17 mouse cellular contexts compared by ENCODE assay signal in the genomic region with DNA sequence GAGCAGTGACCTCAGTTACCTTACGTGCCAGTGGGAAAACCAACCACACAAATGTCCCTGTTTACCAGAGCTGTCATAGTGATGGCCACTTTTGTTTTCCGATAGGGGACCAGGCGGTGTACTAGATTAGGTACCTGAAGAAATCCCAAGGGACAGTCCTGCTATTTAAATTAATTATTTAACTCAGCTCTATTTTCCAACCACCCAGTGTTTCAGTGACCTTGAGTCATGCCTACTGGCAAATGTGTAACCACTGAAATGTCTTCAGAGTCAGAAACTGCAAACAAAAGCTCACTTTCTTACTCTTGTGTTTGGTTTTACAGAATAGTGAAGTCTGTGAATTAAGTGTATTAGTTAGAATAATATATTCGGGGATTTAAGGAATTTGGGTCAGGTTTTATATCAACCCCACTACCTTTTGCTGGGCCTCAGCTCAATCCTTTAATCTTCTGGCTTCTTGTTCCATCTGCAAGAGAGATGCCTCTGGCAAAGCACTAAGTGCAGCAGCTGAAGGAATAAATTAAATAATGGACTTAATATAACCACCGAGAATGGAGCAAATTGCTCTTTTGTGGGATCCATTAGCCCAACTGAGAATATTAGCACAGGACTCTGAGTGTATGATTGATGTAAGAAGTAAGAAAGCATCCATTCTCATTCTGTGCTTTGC. TPM values are rescaled to one million over a fixed set of nuclear protein-coding genes. Genes with fewer than 3 reads are reported as not detected.
DNase-seq lines count a peak whose midpoint lies in the region; ATAC-seq and TF ChIP-seq lines count a peak whose summit lies in the region.
"Had no signal": no experiment of that assay in that cellular context is flagged by ENCODE, and none has a peak within 500 bp of the region (broad histone marks: within the 10 kb centered on the region; RNA-seq: fewer than 3 reads in every experiment).

No protein-coding gene starts in this region.

- no peak overlapping the region for H3K4me3 ChIP-seq in hindbrain, embryonic 14.5 days (replicated peaks; ENCODE audit: low read length)
- H3K4me3 ChIP-seq in hindbrain, postnatal 0 days (ENCODE audit: low read length) = no peak overlapping the region
- no peak overlapping the region for H3K4me3 ChIP-seq in midbrain, embryonic 11.5 days (ENCODE audit: low read depth, low read length)
- no peak overlapping the region for H3K4me3 ChIP-seq in midbrain, embryonic 10.5 days
- H3K4me3 ChIP-seq in embryonic facial prominence, embryonic 14.5 days (ENCODE audit: low read depth, low read length) = no peak overlapping the region
- H3K4me3 ChIP-seq: heart, embryonic 15.5 days had no signal

- no peak for DNase-seq in hindbrain, embryonic 14.5 days (ENCODE audit: low spot score)
- DNase-seq in hindbrain, postnatal 0 days (ENCODE audit: low spot score) = no peak
- peak; percentile 72 for DNase-seq in midbrain, embryonic 11.5 days (ENCODE audit: low spot score, missing footprints)
- DNase-seq in midbrain, embryonic 10.5 days (ENCODE audit: low spot score) = no peak
- peak; percentile 64 for DNase-seq in embryonic facial prominence, embryonic 14.5 days (ENCODE audit: low spot score)
- peak; percentile 23 for DNase-seq in retina, embryonic 14.5 days (ENCODE audit: low spot score)
- DNase-seq in urinary bladder, adult 2 months (ENCODE audit: low spot score) = no peak
- DNase-seq: adrenal gland, postnatal 36 days; cerebellum, adult 18-20 months; cerebellum, postnatal 25 days; embryo, embryonic 11 days; gastrocnemius, postnatal 14 days; heart, postnatal 4 days; right cerebral cortex, postnatal 14 days had no signal

- no peak overlapping the region for H3K9ac ChIP-seq in hindbrain, embryonic 14.5 days
- no peak overlapping the region for H3K9ac ChIP-seq in hindbrain, postnatal 0 days (replicated peaks; ENCODE audit: low read length)
- H3K9ac ChIP-seq in midbrain, embryonic 11.5 days (ENCODE audit: low read length) = no peak overlapping the region
- no peak overlapping the region for H3K9ac ChIP-seq in embryonic facial prominence, embryonic 14.5 days (ENCODE audit: low read depth, low read length)
- H3K9ac ChIP-seq: heart, embryonic 15.5 days had no signal

- ATAC-seq in hindbrain, embryonic 14.5 days (ENCODE audit: low FRiP score) = no peak
- no peak for ATAC-seq in hindbrain, postnatal 0 days
- no peak for ATAC-seq in midbrain, embryonic 11.5 days (ENCODE audit: low FRiP score)
- peak; percentile 27; the same call in 1 of the 2 replicates for ATAC-seq in embryonic facial prominence, embryonic 14.5 days (ENCODE audit: low read depth)
- ATAC-seq: hindbrain, embryonic 16.5 days; lung, postnatal 0 days had no signal

- 45% methylated on average over 5 of the region's 5 CpGs for WGBS in hindbrain, embryonic 14.5 days
- WGBS in hindbrain, postnatal 0 days = 59% methylated on average over 5 of the region's 5 CpGs
- 74% methylated on average over 5 of the region's 5 CpGs for WGBS in midbrain, embryonic 11.5 days
- WGBS in midbrain, embryonic 10.5 days = 74% methylated on average over 5 of the region's 5 CpGs
- 49% methylated on average over 5 of the region's 5 CpGs for WGBS in embryonic facial prominence, embryonic 14.5 days

- TF ChIP-seq CTCF in hindbrain, postnatal 0 days (IDR thresholded peaks at IDR 0.05; ENCODE audit: low read depth) = no peak

- H3K27ac ChIP-seq in hindbrain, embryonic 14.5 days = peak overlapping the region; percentile 14; the same call in 1 of the 2 replicates
- H3K27ac ChIP-seq in hindbrain, postnatal 0 days = no peak overlapping the region
- no peak overlapping the region for H3K27ac ChIP-seq in midbrain, embryonic 11.5 days (ENCODE audit: low read depth, low read length)
- no peak overlapping the region for H3K27ac ChIP-seq in midbrain, embryonic 10.5 days (replicated peaks)
- no peak overlapping the region for H3K27ac ChIP-seq in embryonic facial prominence, embryonic 14.5 days (replicated peaks; ENCODE audit: low read depth, low read length)
- H3K27ac ChIP-seq: heart, embryonic 15.5 days had no signal

- H3K36me3 ChIP-seq in hindbrain, embryonic 14.5 days (replicated peaks; ENCODE audit: control insufficient read depth, insufficient read depth) = no peaks in the 10 kb centered on the region
- H3K36me3 ChIP-seq in hindbrain, postnatal 0 days (ENCODE audit: insufficient read depth, low read length) = no peaks in the 10 kb centered on the region
- H3K36me3 ChIP-seq in midbrain, embryonic 11.5 days (ENCODE audit: control insufficient read depth, insufficient read depth, low read length) = no peaks in the 10 kb centered on the region
- H3K36me3 ChIP-seq in midbrain, embryonic 10.5 days = no peaks in the 10 kb centered on the region
- H3K36me3 ChIP-seq in embryonic facial prominence, embryonic 14.5 days (ENCODE audit: control insufficient read depth, insufficient read depth, low read length) = no peaks in the 10 kb centered on the region
- H3K36me3 ChIP-seq: heart, embryonic 15.5 days had no signal

- H3K4me1 ChIP-seq in hindbrain, embryonic 14.5 days (replicated peaks; ENCODE audit: control insufficient read depth, insufficient read depth, low read length) = peaks cover 13% of the 10 kb centered on the region; the same call in 1 of the 2 replicates
- no peaks in the 10 kb centered on the region for H3K4me1 ChIP-seq in hindbrain, postnatal 0 days (ENCODE audit: insufficient read depth, low read length)
- peaks cover 2% of the 10 kb centered on the region; the same call in 1 of the 2 replicates for H3K4me1 ChIP-seq in midbrain, embryonic 11.5 days (ENCODE audit: control insufficient read depth, insufficient read depth, low read length)
- peaks cover 13% of the 10 kb centered on the region for H3K4me1 ChIP-seq in midbrain, embryonic 10.5 days
- H3K4me1 ChIP-seq in embryonic facial prominence, embryonic 14.5 days (ENCODE audit: control insufficient read depth, insufficient read depth, low read length) = no peaks in the 10 kb centered on the region; the same call in 1 of the 2 replicates
- H3K4me1 ChIP-seq: heart, embryonic 15.5 days had no signal

- no peaks in the 10 kb centered on the region for H3K27me3 ChIP-seq in hindbrain, embryonic 14.5 days (ENCODE audit: control insufficient read depth, insufficient read depth, low read length)
- H3K27me3 ChIP-seq in hindbrain, postnatal 0 days (ENCODE audit: insufficient read depth, low read length) = no peaks in the 10 kb centered on the region
- no peaks in the 10 kb centered on the region; the same call in 1 of the 2 replicates for H3K27me3 ChIP-seq in midbrain, embryonic 11.5 days (ENCODE audit: control insufficient read depth, insufficient read depth, low read length)
- H3K27me3 ChIP-seq in midbrain, embryonic 10.5 days (ENCODE audit: low read depth, poor library complexity, severe bottlenecking) = peaks cover 27% of the 10 kb centered on the region
- no peaks in the 10 kb centered on the region for H3K27me3 ChIP-seq in embryonic facial prominence, embryonic 14.5 days (replicated peaks; ENCODE audit: control insufficient read depth, insufficient read depth, low read length)
- H3K27me3 ChIP-seq: heart, embryonic 15.5 days had no signal

- no peak overlapping the region for H3K4me2 ChIP-seq in hindbrain, embryonic 14.5 days (replicated peaks)
- no peak overlapping the region for H3K4me2 ChIP-seq in hindbrain, postnatal 0 days (ENCODE audit: low read depth, low read length)
- no peak overlapping the region for H3K4me2 ChIP-seq in midbrain, embryonic 11.5 days
- no peak overlapping the region for H3K4me2 ChIP-seq in embryonic facial prominence, embryonic 14.5 days (ENCODE audit: low read depth, low read length)
- H3K4me2 ChIP-seq: heart, embryonic 15.5 days had no signal

- no peaks in the 10 kb centered on the region for H3K9me3 ChIP-seq in hindbrain, embryonic 14.5 days (ENCODE audit: control insufficient read depth, low read length)
- no peaks in the 10 kb centered on the region for H3K9me3 ChIP-seq in hindbrain, postnatal 0 days (ENCODE audit: low read length)
- no peaks in the 10 kb centered on the region for H3K9me3 ChIP-seq in midbrain, embryonic 11.5 days (ENCODE audit: control insufficient read depth, low read length)
- no peaks in the 10 kb centered on the region for H3K9me3 ChIP-seq in midbrain, embryonic 10.5 days (replicated peaks)
- no peaks in the 10 kb centered on the region for H3K9me3 ChIP-seq in embryonic facial prominence, embryonic 14.5 days (ENCODE audit: control insufficient read depth, low read length)
- H3K9me3 ChIP-seq: heart, embryonic 15.5 days had no signal

RNA-seq across cellular contexts. Expression of a gene that starts 33.5 kb away (rescaled TPM):
- 35.2 and 38.7 TPM in 2 replicates for polyA plus RNA-seq in hindbrain, embryonic 14.5 days (2014; fragmentation: Nextera tagmentation; extraction: Ambion mirVana)
- total RNA-seq in hindbrain, postnatal 0 days (2014; rRNA removed) = 38.4 and 47.2 TPM in 2 replicates
- polyA plus RNA-seq in hindbrain, postnatal 0 days (2015; fragmentation: Nextera tagmentation; extraction: Ambion mirVana) = 17.3 and 19.6 TPM in 2 replicates
- polyA plus RNA-seq in midbrain, embryonic 11.5 days (2014; fragmentation: Nextera tagmentation; extraction: Ambion mirVana) = 16.5 and 17.5 TPM in 2 replicates
- polyA plus RNA-seq in midbrain, embryonic 10.5 days (2016; fragmentation: Nextera tagmentation; extraction: Ambion mirVana) = 10.0 and 10.1 TPM in 2 replicates
- polyA plus RNA-seq in embryonic facial prominence, embryonic 14.5 days (2014; fragmentation: Nextera tagmentation; extraction: Ambion mirVana) = 39.2 and 40.4 TPM in 2 replicates
- polyA plus RNA-seq in urinary bladder, adult 2 months (2012; rRNA removed) = 13.2 and 19.8 TPM in 2 replicates

Comparison
In these comparisons a context has a peak if more than half of its experiments do, and no peak if none do; other contexts are left out.
1. DNase-seq: peak in midbrain, embryonic 11.5 days (single experiment), embryonic facial prominence, embryonic 14.5 days (single experiment) and retina, embryonic 14.5 days (single experiment); none in hindbrain, embryonic 14.5 days (single experiment), hindbrain, postnatal 0 days (single experiment), midbrain, embryonic 10.5 days (single experiment) and urinary bladder, adult 2 months (single experiment).